Mouse (Mus musculus): Measurements from ENCODE around the gene Nos1ap. TPM values are rescaled to one million over a fixed set of nuclear protein-coding genes. Genes with fewer than 3 reads are reported as not detected.

The Nos1ap gene
- polyA plus RNA-seq, 1 experiment = 1.6 TPM

DNA sequence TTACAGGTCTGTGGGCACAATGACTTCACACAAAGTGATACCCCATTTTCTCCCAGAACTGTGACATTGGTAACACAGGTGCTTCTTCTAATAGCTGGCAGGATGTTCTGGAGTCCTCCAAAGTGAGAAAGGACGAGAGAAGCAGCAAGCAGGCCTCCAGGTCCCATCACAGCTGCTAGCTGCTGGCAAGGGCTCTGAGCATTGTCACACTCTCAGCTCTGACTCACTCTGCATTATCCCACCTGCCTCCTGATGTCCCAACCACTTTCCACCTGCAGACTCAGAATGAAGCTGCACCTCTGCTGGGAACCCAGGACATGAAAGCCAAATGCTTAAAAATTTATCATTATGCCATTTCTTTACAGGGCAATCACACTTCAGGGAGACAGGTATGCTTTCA, 195.0 kb downstream of the Nos1ap start:
- Histone ChIP-seq H3K4me3 (ENCODE audit: insufficient read depth, low read length) (no peak overlapping the region), H3K4me1 (ENCODE audit: control insufficient read depth, insufficient read depth, low read length) (no peaks in the 10 kb centered on the region), H3K27ac (ENCODE audit: insufficient read depth, low read depth, low read length) (no peak overlapping the region)
- TF ChIP-seq POLR2A (IDR thresholded peaks at IDR 0.05; ENCODE audit: borderline replicate concordance, low read depth, low read length) (no peak), CTCF (IDR thresholded peaks at IDR 0.05; ENCODE audit: low read depth, low read length) (no peak)

- no peak overlapping the region for H3K4me3 ChIP-seq (ENCODE audit: insufficient read depth, low read length)
- H3K27ac ChIP-seq (ENCODE audit: insufficient read depth, low read depth, low read length) = no peak overlapping the region
- H3K4me1 ChIP-seq (ENCODE audit: control insufficient read depth, insufficient read depth, low read length) = no peaks in the 10 kb centered on the region
- TF ChIP-seq CTCF (IDR thresholded peaks at IDR 0.05; ENCODE audit: low read depth, low read length) (no peak), POLR2A (IDR thresholded peaks at IDR 0.05; ENCODE audit: borderline replicate concordance, low read depth, low read length) (no peak)
These were observed 196.6 kb downstream of the Nos1ap start for GRCm38 (mm10) chr1:170392771-170393728.

GRCm38 (mm10) chr1:170387180-170387912, 202.3 kb downstream of the Nos1ap start:
- H3K4me1 ChIP-seq (ENCODE audit: control insufficient read depth, insufficient read depth, low read length) = no peaks in the 10 kb centered on the region
- no peak overlapping the region for H3K27ac ChIP-seq (ENCODE audit: insufficient read depth, low read depth, low read length)
- no peak overlapping the region for H3K4me3 ChIP-seq (ENCODE audit: insufficient read depth, low read length)
- no peak for TF ChIP-seq CTCF (IDR thresholded peaks at IDR 0.05; ENCODE audit: low read depth, low read length)
- TF ChIP-seq POLR2A (IDR thresholded peaks at IDR 0.05; ENCODE audit: borderline replicate concordance, low read depth, low read length) = no peak

DNA sequence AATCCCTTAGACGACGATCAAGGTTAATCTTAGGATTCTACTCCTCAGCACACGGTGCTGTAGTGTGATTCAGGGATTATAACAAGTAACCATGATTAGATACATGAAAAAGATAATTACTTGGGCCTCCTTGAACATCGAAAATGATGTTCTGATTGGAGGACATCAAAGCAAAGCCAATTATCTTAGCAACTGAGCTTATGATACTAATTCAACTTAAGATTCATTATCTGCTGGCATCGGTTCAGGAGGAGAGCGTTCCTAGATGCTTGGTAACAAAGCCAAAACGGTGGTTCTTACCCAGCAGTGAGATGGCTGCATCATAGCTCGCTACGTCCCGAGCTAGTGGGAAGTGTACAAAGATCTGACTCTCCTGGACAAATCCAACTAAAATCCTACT, 204.2 kb downstream of the Nos1ap start:
- TF ChIP-seq POLR2A (IDR thresholded peaks at IDR 0.05; ENCODE audit: borderline replicate concordance, low read depth, low read length) (no peak), CTCF (IDR thresholded peaks at IDR 0.05; ENCODE audit: low read depth, low read length) (no peak)
- no peak overlapping the region for H3K4me3 ChIP-seq (ENCODE audit: insufficient read depth, low read length)

DNA sequence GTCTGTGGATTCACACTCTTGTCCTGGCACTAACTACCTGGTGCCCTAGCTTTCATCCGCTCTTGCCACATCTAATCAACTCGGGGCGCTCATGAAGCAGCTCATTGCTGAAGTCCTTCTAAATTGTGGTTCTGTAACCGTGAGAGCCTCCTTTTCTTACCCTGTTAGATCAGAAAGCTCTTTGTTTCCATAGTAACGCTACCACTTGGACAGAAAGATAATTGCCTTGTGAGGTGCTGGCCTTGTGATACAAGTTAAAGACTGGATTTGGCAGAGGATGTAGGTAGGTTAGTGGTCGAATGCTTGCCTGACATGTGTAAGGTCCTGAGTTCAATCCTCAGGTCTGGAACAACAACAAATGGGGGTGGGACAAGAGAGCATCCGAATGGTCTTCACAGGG, 206.1 kb downstream of the Nos1ap start:
- Histone ChIP-seq H3K4me3 (ENCODE audit: insufficient read depth, low read length) (no peak overlapping the region), H3K27ac (ENCODE audit: insufficient read depth, low read depth, low read length) (no peak overlapping the region), H3K4me1 (ENCODE audit: control insufficient read depth, insufficient read depth, low read length) (no peaks in the 10 kb centered on the region)
- TF ChIP-seq POLR2A (IDR thresholded peaks at IDR 0.05; ENCODE audit: borderline replicate concordance, low read depth, low read length) = no peak
- no peak for TF ChIP-seq CTCF (IDR thresholded peaks at IDR 0.05; ENCODE audit: low read depth, low read length)

More for the DNA sequence above, 204.2 kb downstream of the Nos1ap start:
- no peaks in the 10 kb centered on the region for H3K4me1 ChIP-seq (ENCODE audit: control insufficient read depth, insufficient read depth, low read length)
- H3K27ac ChIP-seq (ENCODE audit: insufficient read depth, low read depth, low read length) = no peak overlapping the region

GRCm38 (mm10) chr1:170381457-170381856, 208.2 kb downstream of the Nos1ap start:
- no peak overlapping the region for H3K27ac ChIP-seq (ENCODE audit: insufficient read depth, low read depth, low read length)
- H3K4me1 ChIP-seq (ENCODE audit: control insufficient read depth, insufficient read depth, low read length) = no peaks in the 10 kb centered on the region
- no peak overlapping the region for H3K4me3 ChIP-seq (ENCODE audit: insufficient read depth, low read length)
- TF ChIP-seq CTCF (IDR thresholded peaks at IDR 0.05; ENCODE audit: low read depth, low read length) = no peak
- TF ChIP-seq POLR2A (IDR thresholded peaks at IDR 0.05; ENCODE audit: borderline replicate concordance, low read depth, low read length) = no peak

- Histone ChIP-seq H3K4me3 (ENCODE audit: insufficient read depth, low read length) (no peak overlapping the region), H3K4me1 (ENCODE audit: control insufficient read depth, insufficient read depth, low read length) (no peaks in the 10 kb centered on the region), H3K27ac (ENCODE audit: insufficient read depth, low read depth, low read length) (no peak overlapping the region)
- TF ChIP-seq POLR2A (IDR thresholded peaks at IDR 0.05; ENCODE audit: borderline replicate concordance, low read depth, low read length) = no peak
- TF ChIP-seq CTCF (IDR thresholded peaks at IDR 0.05; ENCODE audit: low read depth, low read length) = no peak
These were observed 209.2 kb downstream of the Nos1ap start for GRCm38 (mm10) chr1:170380505-170380904.

DNA sequence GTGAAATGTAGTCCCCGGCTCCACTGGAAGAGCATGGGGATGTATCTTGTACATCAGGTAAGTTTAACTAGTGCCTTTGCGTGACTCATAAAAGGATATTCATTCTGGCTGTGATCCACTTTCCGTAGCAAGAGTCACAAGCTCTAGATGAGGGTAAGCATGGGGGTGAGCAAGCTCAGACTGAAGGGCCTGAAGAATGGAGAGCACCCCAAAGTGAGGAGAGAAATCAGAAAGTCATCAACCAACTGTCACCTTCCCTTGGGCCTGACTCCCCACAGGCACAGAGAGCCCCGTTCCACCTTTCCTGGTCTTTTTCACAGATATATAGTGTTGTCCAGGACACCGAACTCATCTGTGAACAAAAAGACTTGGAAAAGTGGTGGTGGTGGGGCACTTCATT, 213.9 kb downstream of the Nos1ap start:
- no peak overlapping the region for H3K27ac ChIP-seq (ENCODE audit: insufficient read depth, low read depth, low read length)
- TF ChIP-seq CTCF (IDR thresholded peaks at IDR 0.05; ENCODE audit: low read depth, low read length) = no peak
- no peak for TF ChIP-seq POLR2A (IDR thresholded peaks at IDR 0.05; ENCODE audit: borderline replicate concordance, low read depth, low read length)
- no peak overlapping the region for H3K4me3 ChIP-seq (ENCODE audit: insufficient read depth, low read length)
- H3K4me1 ChIP-seq (ENCODE audit: control insufficient read depth, insufficient read depth, low read length) = 0 out of 2 replicates have a peak, but pooled peaks cover 2% of the 10 kb centered on the region

GRCm38 (mm10) chr1:170373750-170374149, 215.9 kb downstream of the Nos1ap start:
- Histone ChIP-seq H3K4me3 (ENCODE audit: insufficient read depth, low read length) (no peak overlapping the region), H3K4me1 (ENCODE audit: control insufficient read depth, insufficient read depth, low read length) (0 out of 2 replicates have a peak, but pooled peaks cover 2% of the 10 kb centered on the region), H3K27ac (ENCODE audit: insufficient read depth, low read depth, low read length) (no peak overlapping the region)
- TF ChIP-seq POLR2A (IDR thresholded peaks at IDR 0.05; ENCODE audit: borderline replicate concordance, low read depth, low read length) (no peak), CTCF (IDR thresholded peaks at IDR 0.05; ENCODE audit: low read depth, low read length) (no peak)
